In the genomic region with DNA sequence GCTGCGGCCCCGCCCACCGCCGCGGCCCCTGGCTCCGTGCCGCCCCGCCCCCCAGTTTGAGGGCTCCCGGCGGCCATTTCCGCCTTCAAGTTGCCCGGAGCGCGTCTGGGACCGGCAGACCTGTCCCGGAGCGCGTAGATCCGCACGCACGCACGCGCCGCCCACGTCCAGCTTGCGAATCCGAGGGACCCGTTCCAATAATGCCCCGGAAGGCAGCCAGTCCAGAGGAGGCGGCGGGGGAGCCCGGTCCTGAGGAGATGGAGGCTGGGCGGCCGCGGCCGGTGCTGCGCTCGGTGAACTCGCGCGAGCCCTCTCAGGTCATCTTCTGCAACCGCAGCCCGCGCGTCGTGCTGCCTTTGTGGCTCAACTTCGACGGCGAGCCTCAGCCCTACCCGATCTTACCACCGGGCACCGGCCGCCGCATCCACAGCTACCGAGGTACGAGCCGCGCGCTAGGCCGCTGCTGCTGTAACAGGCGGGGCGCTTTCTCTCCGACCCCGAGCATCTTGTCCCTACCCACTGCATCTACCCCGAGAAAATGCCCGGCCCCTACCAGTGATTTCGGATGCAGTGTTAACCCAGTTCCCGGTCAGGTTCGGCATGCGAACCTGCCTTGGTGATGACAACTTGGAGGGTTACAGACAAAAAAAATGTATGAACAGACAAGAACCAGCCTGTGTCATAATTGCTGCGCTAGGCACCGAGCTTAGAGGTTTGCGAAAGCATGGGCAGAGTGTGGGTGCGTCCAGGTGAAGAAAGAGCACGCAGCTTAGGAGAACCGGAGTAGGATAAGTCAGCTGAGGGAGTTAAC, we compare ENCODE assay signal across 8 mouse cellular contexts. TPM values are rescaled to one million over a fixed set of nuclear protein-coding genes. Genes with fewer than 3 reads are reported as not detected.
A peak's percentile ranks its signal among the peaks of the same experiment; 100 is the strongest.
DNase-seq lines count a peak whose midpoint lies in the region; ATAC-seq lines count a peak whose summit lies in the region.

Vhl (plus strand) TSS at position 19 of the 811 bp plus-strand sequence.

- H3K27ac ChIP-seq in embryonic facial prominence, embryonic 15.5 days (replicated peaks) = peak within 1 kb of the TSS; percentile 93

- H3K27me3 ChIP-seq in embryonic facial prominence, embryonic 15.5 days = no peaks in the 10 kb centered on the region

- peaks cover 18% of the 10 kb centered on the region for H3K36me3 ChIP-seq in embryonic facial prominence, embryonic 15.5 days

- WGBS in embryonic facial prominence, embryonic 15.5 days = under 1% methylated on average over 69 of the region's 76 CpGs

- peak; percentile 83 for ATAC-seq in embryonic facial prominence, embryonic 15.5 days (ENCODE audit: insufficient number of reproducible peaks, low FRiP score, low TSS enrichment, low read depth)
- peak; percentile 64 for ATAC-seq in monocyte, adult 5-6 weeks (replicated peaks; ENCODE audit: insufficient number of reproducible peaks, low FRiP score, low TSS enrichment, poor library complexity, severe bottlenecking)

- H3K4me3 ChIP-seq in embryonic facial prominence, embryonic 15.5 days (replicated peaks) = peak within 1 kb of the TSS; percentile 83

- H3K4me2 ChIP-seq in embryonic facial prominence, embryonic 15.5 days (replicated peaks) = peak within 1 kb of the TSS; percentile 65

- no peaks in the 10 kb centered on the region for H3K9me3 ChIP-seq in embryonic facial prominence, embryonic 15.5 days (replicated peaks)

- peak within 1 kb of the TSS; percentile 56 for H3K9ac ChIP-seq in embryonic facial prominence, embryonic 15.5 days

- DNase-seq in 3T3-L1 (ENCODE audit: low read depth, low spot score) (peak; percentile 85), liver (peak; percentile 90)
- peak; percentile 62 to 71 for DNase-seq in adrenal gland, postnatal 4 days (ENCODE audit: low spot score in 2 of 2)
- peak; percentile 90 for DNase-seq in heart, adult 8-10 months (ENCODE audit: low spot score)
- DNase-seq in kidney, adult 9 months = peak; percentile 92
- peak; percentile 82 to 86 for DNase-seq in spleen, postnatal 36 days (ENCODE audit: low spot score in 2 of 2)

- peaks cover 18% of the 10 kb centered on the region for H3K4me1 ChIP-seq in embryonic facial prominence, embryonic 15.5 days

RNA-seq across cellular contexts. Expression of gene Vhl, which starts in this region (rescaled TPM):
- total RNA-seq in adrenal gland, postnatal 4 days (2021) = 10 to 100 TPM; 32.5 to 34.3 TPM
- 43.4 and 47.8 TPM in 2 replicates for polyA plus RNA-seq in embryonic facial prominence, embryonic 15.5 days (2015; fragmentation: Nextera tagmentation; extraction: Ambion mirVana)
- 10 to 100 TPM in 1 of 4 experiments, 1 to 10 TPM in 3; 8.4 to 10.7 (median 9.4) TPM for total RNA-seq in heart, adult 8-10 months (2022)
- 17.1 to 24.7 TPM (median 21.6 TPM) in 3 replicates for total RNA-seq in monocyte, adult 5-6 weeks (2017)

Comparison
In these comparisons a context has a peak if more than half of its experiments do, and no peak if none do; other contexts are left out.
1. Peak in every context shown above with its lines: DNase-seq, ATAC-seq, H3K4me3 ChIP-seq and H3K27ac ChIP-seq.